Mouse (Mus musculus): ENCODE results near the gene Echdc3. TPM values are rescaled to one million over a fixed set of nuclear protein-coding genes. Genes with fewer than 3 reads are reported as not detected.

The Echdc3 gene
- polyA plus RNA-seq, 1 experiment from 2014 or later = 2.4 TPM

- no peak for DNase-seq (ENCODE audit: low spot score)
Measured at GRCm38 (mm10) chr2:6190036-6190435, 22.8 kb downstream of the Echdc3 start.

GRCm38 (mm10) chr2:6189675-6189998 lies 23.2 kb downstream of the Echdc3 start:
- 86% methylated on average over 2 of the region's 2 CpGs for WGBS
- no peak overlapping the region for H3K9ac ChIP-seq (ENCODE audit: low read depth, low read length)
- DNase-seq (ENCODE audit: low spot score) = no peak
- ATAC-seq (ENCODE audit: low FRiP score) = no peak
- H3K4me2 ChIP-seq (replicated peaks; ENCODE audit: low read depth, low read length) = no peak overlapping the region
- H3K4me3 ChIP-seq (ENCODE audit: low read depth, low read length) = no peak overlapping the region
- no peaks in the 10 kb centered on the region for H3K27me3 ChIP-seq (ENCODE audit: control insufficient read depth, insufficient read depth, low read length)
- no peaks in the 10 kb centered on the region for H3K9me3 ChIP-seq (ENCODE audit: control insufficient read depth, low read length)
- no peaks in the 10 kb centered on the region for H3K36me3 ChIP-seq (ENCODE audit: control insufficient read depth, insufficient read depth, low read length)
- H3K27ac ChIP-seq (ENCODE audit: low read depth, low read length) = no peak overlapping the region
- H3K4me1 ChIP-seq (replicated peaks; ENCODE audit: control insufficient read depth, insufficient read depth, low read length) = no peaks in the 10 kb centered on the region

More at GRCm38 (mm10) chr2:6190036-6190435, 22.8 kb downstream of the Echdc3 start:
- WGBS = 89% methylated on average over 6 of the region's 6 CpGs
- ATAC-seq (ENCODE audit: low FRiP score) = no peak
- Histone ChIP-seq H3K9ac (ENCODE audit: low read depth, low read length) (no peak overlapping the region), H3K9me3 (ENCODE audit: control insufficient read depth, low read length) (no peaks in the 10 kb centered on the region), H3K4me2 (replicated peaks; ENCODE audit: low read depth, low read length) (no peak overlapping the region), H3K27ac (ENCODE audit: low read depth, low read length) (no peak overlapping the region), H3K27me3 (ENCODE audit: control insufficient read depth, insufficient read depth, low read length) (no peaks in the 10 kb centered on the region), H3K36me3 (ENCODE audit: control insufficient read depth, insufficient read depth, low read length) (no peaks in the 10 kb centered on the region), H3K4me1 (replicated peaks; ENCODE audit: control insufficient read depth, insufficient read depth, low read length) (no peaks in the 10 kb centered on the region), H3K4me3 (ENCODE audit: low read depth, low read length) (no peak overlapping the region)

GRCm38 (mm10) chr2:6188891-6189674 lies 23.8 kb downstream of the Echdc3 start:
- no peak for ATAC-seq (ENCODE audit: low FRiP score)
- H3K27ac ChIP-seq (ENCODE audit: low read depth, low read length) = no peak overlapping the region
- DNase-seq (ENCODE audit: low spot score) = no peak
- no peaks in the 10 kb centered on the region for H3K4me1 ChIP-seq (replicated peaks; ENCODE audit: control insufficient read depth, insufficient read depth, low read length)
- H3K4me3 ChIP-seq (ENCODE audit: low read depth, low read length) = no peak overlapping the region
- no peak overlapping the region for H3K9ac ChIP-seq (ENCODE audit: low read depth, low read length)
- no peaks in the 10 kb centered on the region for H3K36me3 ChIP-seq (ENCODE audit: control insufficient read depth, insufficient read depth, low read length)
- H3K27me3 ChIP-seq (ENCODE audit: control insufficient read depth, insufficient read depth, low read length) = no peaks in the 10 kb centered on the region
- 79% methylated on average over 11 of the region's 11 CpGs for WGBS
- no peak overlapping the region for H3K4me2 ChIP-seq (replicated peaks; ENCODE audit: low read depth, low read length)
- H3K9me3 ChIP-seq (ENCODE audit: control insufficient read depth, low read length) = no peaks in the 10 kb centered on the region

GRCm38 (mm10) chr2:6187418-6187817 lies 25.4 kb downstream of the Echdc3 start:
- 60% methylated on average over 11 of the region's 11 CpGs for WGBS
- DNase-seq (ENCODE audit: low spot score) (no peak), ATAC-seq (ENCODE audit: low FRiP score) (peak; percentile 45; the same call in 1 of the 2 replicates)
- Histone ChIP-seq H3K9me3 (ENCODE audit: control insufficient read depth, low read length) (no peaks in the 10 kb centered on the region), H3K36me3 (ENCODE audit: control insufficient read depth, insufficient read depth, low read length) (no peaks in the 10 kb centered on the region), H3K4me1 (replicated peaks; ENCODE audit: control insufficient read depth, insufficient read depth, low read length) (no peaks in the 10 kb centered on the region), H3K4me3 (ENCODE audit: low read depth, low read length) (no peak overlapping the region), H3K27ac (ENCODE audit: low read depth, low read length) (peak overlapping the region; percentile 25; the same call in 1 of the 2 replicates), H3K4me2 (replicated peaks; ENCODE audit: low read depth, low read length) (no peak overlapping the region), H3K27me3 (ENCODE audit: control insufficient read depth, insufficient read depth, low read length) (no peaks in the 10 kb centered on the region), H3K9ac (ENCODE audit: low read depth, low read length) (no peak overlapping the region)

- ATAC-seq (ENCODE audit: low FRiP score) (no peak), DNase-seq (ENCODE audit: low spot score) (no peak)
- H3K9me3 ChIP-seq (ENCODE audit: control insufficient read depth, low read length) = no peaks in the 10 kb centered on the region
- H3K4me3 ChIP-seq (ENCODE audit: low read depth, low read length) = no peak overlapping the region
- H3K27ac ChIP-seq (ENCODE audit: low read depth, low read length) = peak overlapping the region; percentile 25; the same call in 1 of the 2 replicates
- H3K36me3 ChIP-seq (ENCODE audit: control insufficient read depth, insufficient read depth, low read length) = no peaks in the 10 kb centered on the region
- H3K4me1 ChIP-seq (replicated peaks; ENCODE audit: control insufficient read depth, insufficient read depth, low read length) = no peaks in the 10 kb centered on the region
- no peak overlapping the region for H3K4me2 ChIP-seq (replicated peaks; ENCODE audit: low read depth, low read length)
- no peak overlapping the region for H3K9ac ChIP-seq (ENCODE audit: low read depth, low read length)
- WGBS = 59% methylated on average over 4 of the region's 4 CpGs
- H3K27me3 ChIP-seq (ENCODE audit: control insufficient read depth, insufficient read depth, low read length) = no peaks in the 10 kb centered on the region
Measured at GRCm38 (mm10) chr2:6186913-6187312, 25.9 kb downstream of the Echdc3 start.

GRCm38 (mm10) chr2:6179749-6180117 lies 33.1 kb downstream of the Echdc3 start:
- no peak overlapping the region for H3K4me3 ChIP-seq (ENCODE audit: low read depth, low read length)
- H3K4me1 ChIP-seq (replicated peaks; ENCODE audit: control insufficient read depth, insufficient read depth, low read length) = no peaks in the 10 kb centered on the region
- no peaks in the 10 kb centered on the region for H3K36me3 ChIP-seq (ENCODE audit: control insufficient read depth, insufficient read depth, low read length)
- no peak for DNase-seq (ENCODE audit: low spot score)
- WGBS = 80% methylated on average over 1 of the region's 1 CpGs
- H3K9ac ChIP-seq (ENCODE audit: low read depth, low read length) = no peak overlapping the region
- no peaks in the 10 kb centered on the region for H3K27me3 ChIP-seq (ENCODE audit: control insufficient read depth, insufficient read depth, low read length)
- ATAC-seq (ENCODE audit: low FRiP score) = no peak
- no peak overlapping the region; the same call in 1 of the 2 replicates for H3K27ac ChIP-seq (ENCODE audit: low read depth, low read length)
- H3K4me2 ChIP-seq (replicated peaks; ENCODE audit: low read depth, low read length) = no peak overlapping the region
- no peaks in the 10 kb centered on the region for H3K9me3 ChIP-seq (ENCODE audit: control insufficient read depth, low read length)

- no peak overlapping the region for H3K4me3 ChIP-seq (ENCODE audit: low read depth, low read length)
Measured at GRCm38 (mm10) chr2:6178901-6179748, 33.7 kb downstream of the Echdc3 start.

GRCm38 (mm10) chr2:6173013-6173412 lies 39.8 kb downstream of the Echdc3 start:
- H3K9ac ChIP-seq (ENCODE audit: low read depth, low read length) = no peak overlapping the region
- WGBS = 59% methylated on average over 3 of the region's 3 CpGs
- no peaks in the 10 kb centered on the region for H3K27me3 ChIP-seq (ENCODE audit: control insufficient read depth, insufficient read depth, low read length)
- H3K9me3 ChIP-seq (ENCODE audit: control insufficient read depth, low read length) = no peaks in the 10 kb centered on the region
- H3K4me2 ChIP-seq (replicated peaks; ENCODE audit: low read depth, low read length) = no peak overlapping the region
- H3K27ac ChIP-seq (ENCODE audit: low read depth, low read length) = no peak overlapping the region
- H3K4me1 ChIP-seq (replicated peaks; ENCODE audit: control insufficient read depth, insufficient read depth, low read length) = no peaks in the 10 kb centered on the region
- DNase-seq (ENCODE audit: low spot score) = no peak
- no peak for ATAC-seq (ENCODE audit: low FRiP score)
- H3K36me3 ChIP-seq (ENCODE audit: control insufficient read depth, insufficient read depth, low read length) = no peaks in the 10 kb centered on the region
- H3K4me3 ChIP-seq (ENCODE audit: low read depth, low read length) = no peak overlapping the region

More at GRCm38 (mm10) chr2:6178901-6179748, 33.7 kb downstream of the Echdc3 start:
- Histone ChIP-seq H3K9me3 (ENCODE audit: control insufficient read depth, low read length) (no peaks in the 10 kb centered on the region), H3K27ac (ENCODE audit: low read depth, low read length) (no peak overlapping the region; the same call in none of the 2 replicates), H3K4me1 (replicated peaks; ENCODE audit: control insufficient read depth, insufficient read depth, low read length) (no peaks in the 10 kb centered on the region), H3K9ac (ENCODE audit: low read depth, low read length) (no peak overlapping the region), H3K36me3 (ENCODE audit: control insufficient read depth, insufficient read depth, low read length) (no peaks in the 10 kb centered on the region), H3K4me2 (replicated peaks; ENCODE audit: low read depth, low read length) (no peak overlapping the region), H3K27me3 (ENCODE audit: control insufficient read depth, insufficient read depth, low read length) (no peaks in the 10 kb centered on the region)
- WGBS = 79% methylated on average over 16 of the region's 16 CpGs
- DNase-seq (ENCODE audit: low spot score) (peak; percentile 25), ATAC-seq (ENCODE audit: low FRiP score) (peak; percentile 87)
